Mouse (Mus musculus) erythroblast, embryonic 14.5 days (primary cell): ENCODE results near the gene Mogat2.

ENCODE experiments used
- GATA1 ChIP-seq: IDR thresholded peaks from 2 replicates; pipeline ENCODE4 v1.6.1; 2012; ENCODE audit warnings: low read length, inconsistent platforms, mixed read lengths
- TAL1 ChIP-seq: IDR thresholded peaks from 3 replicates; pipeline ENCODE4 v1.6.1; 2012; ENCODE audit warnings: low read length, inconsistent platforms, mixed read lengths

GRCm38 (mm10) chr7:99175118-99175517, 63.3 kb downstream of the Mogat2 start:
- no peak for TF ChIP-seq TAL1
- no peak for TF ChIP-seq GATA1
